Mouse (Mus musculus) lung, postnatal 25 days (tissue): ENCODE data around the gene Zfp296.

ENCODE experiments used
- DNase-seq: peaks from one replicate; pipeline ENCODE4 v3.0.0; 2022; ENCODE audit warnings: low spot score

Zfp296 gene

GRCm38 (mm10) chr7:19607291-19607690, 30.2 kb downstream of the Zfp296 start:
- DNase-seq, result no peak

GRCm38 (mm10) chr7:19609641-19610332, 32.7 kb downstream of the Zfp296 start:
- peak; percentile 21 for DNase-seq

GRCm38 (mm10) chr7:19610969-19611368, 33.9 kb downstream of the Zfp296 start:
- DNase-seq, result no peak

GRCm38 (mm10) chr7:19615036-19615577, 38.0 kb downstream of the Zfp296 start:
- DNase-seq, result no peak

GRCm38 (mm10) chr7:19619004-19619801, 42.1 kb downstream of the Zfp296 start:
- peak; percentile 79 for DNase-seq

- no peak for DNase-seq
Observed at GRCm38 (mm10) chr7:19620811-19621210, 43.7 kb downstream of the Zfp296 start.

GRCm38 (mm10) chr7:19622241-19622640, 45.2 kb downstream of the Zfp296 start:
- no peak for DNase-seq

- DNase-seq, result no peak
Observed at GRCm38 (mm10) chr7:19623433-19623832, 46.3 kb downstream of the Zfp296 start.

GRCm38 (mm10) chr7:19627721-19628120, 50.6 kb downstream of the Zfp296 start:
- DNase-seq, result no peak

- no peak for DNase-seq
Observed at GRCm38 (mm10) chr7:19628192-19628535, 51.1 kb downstream of the Zfp296 start.

GRCm38 (mm10) chr7:19628536-19629360, 51.7 kb downstream of the Zfp296 start:
- DNase-seq, result peak; percentile 99

GRCm38 (mm10) chr7:19629361-19629734, 52.3 kb downstream of the Zfp296 start, which contains the start of gene Relb:
Gene Relb (minus strand): TSS chr7:19629438.
- peak; percentile 93 for DNase-seq
